Mouse (Mus musculus) myocyte (in vitro differentiated cells): Measurements from ENCODE around the gene Dok7. TPM values are rescaled to one million over a fixed set of nuclear protein-coding genes. Genes with fewer than 3 reads are reported as not detected.

Experiments
- H3K27me3 ChIP-seq: one replicate; pipeline ENCODE4 v1.6.1; 2011; ENCODE audit not compliant: control insufficient read depth, insufficient read depth, insufficient read length
- H3K36me3 ChIP-seq: one replicate; pipeline ENCODE4 v1.6.1; 2011; ENCODE audit not compliant: control insufficient read depth, insufficient read depth
- H3K4me2 ChIP-seq: one replicate; pipeline ENCODE4 v1.6.1; 2011; ENCODE audit warnings: low read depth, control low read depth
- H3K4me3 ChIP-seq: one replicate; pipeline ENCODE4 v1.5.1; 2011; ENCODE audit warnings: mild to moderate bottlenecking, control low read depth, moderate library complexity
- H3K79me2 ChIP-seq: one replicate; pipeline ENCODE4 v1.6.1; 2011; ENCODE audit not compliant: control insufficient read depth, insufficient read depth
- H3ac ChIP-seq: one replicate; pipeline ENCODE4 v1.6.1; 2011; ENCODE audit not compliant: control insufficient read depth, insufficient read length
- CEBPB ChIP-seq: IDR thresholded peaks from 2 replicates; pipeline ENCODE4 v1.6.1; 2011; ENCODE audit warnings: mild to moderate bottlenecking, moderate library complexity; ENCODE audit not compliant: poor library complexity, insufficient read depth, severe bottlenecking
- E2F4 ChIP-seq: IDR thresholded peaks from one replicate; pipeline ENCODE4 v1.6.1; 2011; ENCODE audit warnings: mild to moderate bottlenecking, control low read depth, moderate library complexity; ENCODE audit not compliant: insufficient read depth
- MAX ChIP-seq: IDR thresholded peaks from one replicate; pipeline ENCODE4 v1.6.1; 2011; ENCODE audit warnings: low read depth, mild to moderate bottlenecking, control low read depth
- MYOD1 ChIP-seq, 3 experiments: IDR thresholded peaks; one replicate each; pipeline ENCODE4 v1.6.1; 2011; ENCODE audit warnings: control low read depth in 2 of 3, low read depth in 2 of 3, mild to moderate bottlenecking in 2 of 3, moderate library complexity in 1 of 3; ENCODE audit not compliant: insufficient read length in 2 of 3, control insufficient read depth in 1 of 3
- MYOG ChIP-seq, 3 experiments: IDR thresholded peaks; one replicate each; pipeline ENCODE4 v1.6.1; 2011; ENCODE audit warnings: control low read depth in 2 of 3, low read depth in 2 of 3, mild to moderate bottlenecking in 2 of 3; ENCODE audit not compliant: insufficient read length in 2 of 3, control insufficient read depth in 1 of 3, insufficient read depth in 1 of 3
- POLR2A ChIP-seq: IDR thresholded peaks from one replicate; pipeline ENCODE4 v1.6.1; 2011; ENCODE audit warnings: low read depth, mild to moderate bottlenecking, control low read depth, moderate library complexity; ENCODE audit not compliant: insufficient read length
- POLR2AphosphoS2 ChIP-seq: IDR thresholded peaks from one replicate; pipeline ENCODE4 v1.6.1; 2011; ENCODE audit warnings: low read depth, control low read depth; ENCODE audit not compliant: insufficient read length
- REST ChIP-seq: IDR thresholded peaks from one replicate; pipeline ENCODE4 v1.6.1; 2011; ENCODE audit warnings: mild to moderate bottlenecking, control low read depth, moderate library complexity; ENCODE audit not compliant: insufficient read depth, insufficient read length
- SRF ChIP-seq: IDR thresholded peaks from one replicate; pipeline ENCODE4 v1.6.1; 2011; ENCODE audit warnings: low read depth; ENCODE audit not compliant: control insufficient read depth, insufficient read length
- TCF12 ChIP-seq: IDR thresholded peaks from one replicate; pipeline ENCODE4 v1.6.1; 2011; ENCODE audit warnings: mild to moderate bottlenecking, control low read depth; ENCODE audit not compliant: poor library complexity, insufficient read depth, severe bottlenecking
- TCF3 ChIP-seq: IDR thresholded peaks from one replicate; pipeline ENCODE4 v1.6.1; 2011; ENCODE audit warnings: low read depth, control low read depth; ENCODE audit not compliant: insufficient read length
- USF1 ChIP-seq: IDR thresholded peaks from one replicate; pipeline ENCODE4 v1.6.1; 2011; ENCODE audit warnings: low read depth, mild to moderate bottlenecking, control low read depth, moderate library complexity
- polyA plus RNA-seq: library from polyadenylated mRNA; unstranded; fragments of >200 nt; fragmentation: generic; extraction: Trizol; gene quantifications from one replicate; pipeline ENCODE4 v1.2.1, GENCODE M21; 2012; ENCODE audit warnings: missing spikeins

Dok7 gene
- polyA plus RNA-seq, 1 experiment: 49.5 TPM

- H3K4me2 ChIP-seq: no peak overlapping the region
- peaks cover 14% of the 10 kb centered on the region for H3K36me3 ChIP-seq
- H3K27me3 ChIP-seq: no peaks in the 10 kb centered on the region
- no peak overlapping the region for H3ac ChIP-seq
- no peaks in the 10 kb centered on the region for H3K79me2 ChIP-seq
- TF ChIP-seq SRF (no peak), TCF3 (no peak), POLR2A (no peak), POLR2AphosphoS2 (no peak), CEBPB (no peak), MYOD1 (IDR thresholded peaks at IDR 0.05; ENCODE audit: control insufficient read depth in 1 of 3, insufficient read length in 2 of 3, low read depth in 2 of 3) (no peak), E2F4 (no peak), USF1 (no peak), REST (no peak), MYOG (IDR thresholded peaks at IDR 0.05; ENCODE audit: control insufficient read depth in 1 of 3, insufficient read depth in 1 of 3, insufficient read length in 2 of 3, low read depth in 2 of 3) (no peak), TCF12 (no peak), MAX (no peak)
- no peak overlapping the region for H3K4me3 ChIP-seq
Observed at GRCm38 (mm10) chr5:35071855-35072254, 15.3 kb downstream of the Dok7 start.

GRCm38 (mm10) chr5:35073235-35073634, 16.7 kb downstream of the Dok7 start:
- peak overlapping the region; percentile 62 for H3K4me2 ChIP-seq
- H3K36me3 ChIP-seq: peaks cover 20% of the 10 kb centered on the region
- TF ChIP-seq TCF12 (peak; percentile 61), TCF3 (no peak), POLR2AphosphoS2 (no peak), POLR2A (peak; percentile 37), MYOG (IDR thresholded peaks at IDR 0.05; ENCODE audit: control insufficient read depth in 1 of 3, insufficient read depth in 1 of 3, insufficient read length in 2 of 3, low read depth in 2 of 3) (peak in 2 of 3 experiments; percentile 47 to 82), USF1 (no peak), MYOD1 (IDR thresholded peaks at IDR 0.05; ENCODE audit: control insufficient read depth in 1 of 3, insufficient read length in 2 of 3, low read depth in 2 of 3) (peak in 2 of 3 experiments; percentile 35 to 64)
- H3ac ChIP-seq: no peak overlapping the region
- H3K79me2 ChIP-seq: no peaks in the 10 kb centered on the region
- H3K4me3 ChIP-seq: no peak overlapping the region
- H3K27me3 ChIP-seq: no peaks in the 10 kb centered on the region

- peak in 2 of 3 experiments; percentile 82 to 85 for TF ChIP-seq MYOD1 (IDR thresholded peaks at IDR 0.05; ENCODE audit: control insufficient read depth in 1 of 3, insufficient read length in 2 of 3, low read depth in 2 of 3)
- TF ChIP-seq MYOG (IDR thresholded peaks at IDR 0.05; ENCODE audit: control insufficient read depth in 1 of 3, insufficient read depth in 1 of 3, insufficient read length in 2 of 3, low read depth in 2 of 3): peak in 2 of 3 experiments; percentile 85 to 93
- TF ChIP-seq TCF12: no peak
- no peaks in the 10 kb centered on the region for H3K79me2 ChIP-seq
- peaks cover 22% of the 10 kb centered on the region for H3K36me3 ChIP-seq
- H3K4me3 ChIP-seq: no peak overlapping the region
- H3K4me2 ChIP-seq: peak overlapping the region; percentile 62
- no peaks in the 10 kb centered on the region for H3K27me3 ChIP-seq
- no peak overlapping the region for H3ac ChIP-seq
Observed at GRCm38 (mm10) chr5:35073992-35074391, 17.4 kb downstream of the Dok7 start.

GRCm38 (mm10) chr5:35076369-35076768, 19.8 kb downstream of the Dok7 start:
- Histone ChIP-seq H3K27me3 (no peaks in the 10 kb centered on the region), H3ac (no peak overlapping the region), H3K4me2 (no peak overlapping the region), H3K36me3 (peaks cover 17% of the 10 kb centered on the region), H3K4me3 (no peak overlapping the region), H3K79me2 (no peaks in the 10 kb centered on the region)
- TF ChIP-seq POLR2AphosphoS2 (no peak), USF1 (no peak), REST (no peak), SRF (no peak), TCF12 (no peak), CEBPB (no peak), TCF3 (no peak), MYOD1 (IDR thresholded peaks at IDR 0.05; ENCODE audit: control insufficient read depth in 1 of 3, insufficient read length in 2 of 3, low read depth in 2 of 3) (no peak), MYOG (IDR thresholded peaks at IDR 0.05; ENCODE audit: control insufficient read depth in 1 of 3, insufficient read depth in 1 of 3, insufficient read length in 2 of 3, low read depth in 2 of 3) (no peak), E2F4 (no peak), MAX (no peak), POLR2A (no peak)

- TF ChIP-seq USF1 (no peak), SRF (no peak), REST (no peak), POLR2A (no peak), TCF3 (no peak), CEBPB (no peak), MYOD1 (IDR thresholded peaks at IDR 0.05; ENCODE audit: control insufficient read depth in 1 of 3, insufficient read length in 2 of 3, low read depth in 2 of 3) (no peak), MYOG (IDR thresholded peaks at IDR 0.05; ENCODE audit: control insufficient read depth in 1 of 3, insufficient read depth in 1 of 3, insufficient read length in 2 of 3, low read depth in 2 of 3) (no peak), MAX (no peak), POLR2AphosphoS2 (no peak), TCF12 (no peak), E2F4 (no peak)
- H3ac ChIP-seq: no peak overlapping the region
Observed at GRCm38 (mm10) chr5:35079101-35079500, 22.5 kb downstream of the Dok7 start.

More at GRCm38 (mm10) chr5:35079101-35079500, 22.5 kb downstream of the Dok7 start:
- peaks cover 17% of the 10 kb centered on the region for H3K36me3 ChIP-seq
- H3K4me3 ChIP-seq: no peak overlapping the region
- no peaks in the 10 kb centered on the region for H3K79me2 ChIP-seq
- no peak overlapping the region for H3K4me2 ChIP-seq
- H3K27me3 ChIP-seq: no peaks in the 10 kb centered on the region
